Mouse (Mus musculus): ENCODE data around the gene Matk.

Gene Matk

DNA sequence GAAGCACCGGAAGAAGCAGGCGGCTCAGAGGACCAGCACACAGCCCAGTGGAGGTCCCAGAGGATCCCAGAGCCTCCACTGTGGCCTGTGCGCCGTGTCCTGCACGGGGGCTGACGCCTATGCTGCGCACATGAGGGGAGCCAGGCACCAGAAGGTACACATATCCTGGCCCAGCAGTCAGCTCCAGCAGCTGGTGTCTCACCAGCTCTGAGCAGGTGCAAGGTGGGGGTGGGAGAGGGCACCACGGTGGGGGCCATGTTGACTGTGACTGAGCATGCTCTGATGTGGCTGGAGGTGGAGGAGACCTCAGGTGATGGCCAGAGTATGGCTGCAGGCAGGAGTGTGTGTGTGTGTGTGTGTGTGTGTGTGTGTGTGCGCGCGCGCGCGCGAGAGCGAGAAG lies 10.7 kb upstream of the Matk start:
- in situ Hi-C loops (cut with MseI, MboI): no loop called here

DNA sequence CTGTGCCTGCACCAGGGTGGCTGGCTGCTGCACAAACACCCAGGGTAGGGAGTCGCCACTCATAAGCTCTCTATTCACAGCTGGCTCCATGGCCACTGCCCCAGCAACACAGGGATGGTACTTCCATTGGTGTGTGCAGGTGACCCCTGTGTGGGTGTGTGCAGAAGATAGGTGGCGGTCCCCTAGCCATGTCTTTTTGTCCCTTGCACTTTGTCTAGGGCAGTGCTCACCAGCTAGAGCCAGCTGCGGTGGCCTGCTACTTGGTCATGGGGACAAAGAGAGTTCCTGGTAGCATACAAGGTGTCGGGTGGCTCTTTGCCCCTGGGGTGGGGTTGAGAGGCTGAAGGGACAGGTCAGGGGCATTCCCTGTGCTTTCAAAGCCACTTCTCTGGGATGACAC lies 8.6 kb upstream of the Matk start:
- in situ Hi-C loops (cut with MseI, MboI): no loop called here

DNA sequence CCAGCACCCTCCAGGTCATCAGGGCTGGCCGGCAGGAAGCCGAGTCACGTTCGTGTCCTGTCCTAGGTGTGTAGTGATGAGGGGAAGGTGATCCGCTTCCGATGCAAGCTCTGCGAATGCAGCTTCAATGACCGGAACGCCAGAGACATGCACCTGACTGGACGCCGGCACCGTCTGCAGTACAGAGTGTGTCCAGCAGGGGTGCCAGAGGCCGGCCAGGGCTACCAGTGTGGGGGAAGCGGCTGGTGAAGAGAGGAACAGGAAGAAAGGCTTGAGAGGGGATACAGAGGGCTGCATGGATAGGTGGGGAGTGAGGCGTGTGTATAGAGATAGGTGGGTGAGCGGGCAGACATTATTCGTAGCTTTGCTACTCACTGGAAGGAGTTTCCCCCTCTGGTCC lies 8.1 kb upstream of the Matk start:
- in situ Hi-C loops (cut with MseI, MboI): no loop called here

DNA sequence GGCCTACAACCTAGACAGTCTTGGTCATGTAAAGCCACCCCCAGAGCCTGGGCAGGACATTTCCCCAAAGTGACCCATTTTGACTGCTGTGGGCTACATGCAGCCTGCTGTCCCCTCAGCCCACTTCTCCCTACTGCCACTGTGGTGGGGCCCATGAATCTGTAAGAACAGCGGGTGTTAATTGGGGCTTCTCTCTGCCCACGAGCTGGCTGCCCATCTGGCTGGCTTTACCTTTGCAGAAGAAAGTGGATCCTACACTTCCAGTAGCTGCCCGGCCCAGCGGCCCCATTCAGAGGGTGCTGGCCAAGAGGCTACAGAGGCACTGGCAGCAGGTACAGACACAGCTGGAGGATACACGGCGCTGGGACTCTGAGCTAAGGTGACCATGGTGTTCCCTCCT lies 7.6 kb upstream of the Matk start:
- in situ Hi-C loops (cut with MseI, MboI): no loop called here

DNA sequence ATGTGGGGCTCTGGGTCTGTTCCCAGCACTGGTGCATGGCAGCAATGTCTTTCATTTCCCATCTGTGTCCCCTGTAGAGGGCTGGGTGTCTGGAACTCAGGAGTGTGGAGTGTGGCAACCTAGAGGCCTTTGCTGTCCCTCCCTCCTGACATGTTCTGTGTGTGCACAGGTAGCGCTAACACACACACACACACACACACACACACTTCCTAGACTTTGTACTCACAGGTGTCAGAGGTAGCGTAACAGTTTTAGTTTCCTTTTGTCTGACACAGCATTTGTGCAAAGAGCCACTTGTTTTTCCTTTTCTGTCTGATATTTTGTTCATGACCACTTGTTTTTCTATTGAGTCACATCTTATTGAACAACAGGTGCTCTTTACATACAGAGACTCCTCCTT lies 4.9 kb upstream of the Matk start:
- in situ Hi-C loops (cut with MseI, MboI): no loop called here

DNA sequence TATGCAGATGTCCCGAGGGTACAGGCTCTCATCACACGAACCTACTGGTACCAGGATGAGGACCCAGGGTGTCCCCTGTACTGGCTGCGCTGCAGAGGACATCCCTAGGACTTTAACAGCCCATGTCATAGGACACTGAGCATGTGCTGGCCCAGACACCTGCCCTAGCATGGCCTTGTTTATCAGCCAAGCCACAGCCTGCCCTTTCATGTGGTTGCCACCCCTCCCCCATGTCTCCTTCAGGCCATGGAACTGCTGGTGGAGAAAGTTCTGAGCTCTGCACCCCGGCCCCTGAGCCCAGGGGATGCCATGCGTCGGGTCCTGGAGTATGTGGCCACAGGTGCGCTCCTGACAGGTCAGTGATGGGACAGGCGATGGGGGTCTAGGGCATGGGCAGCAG lies 3.3 kb upstream of the Matk start:
- in situ Hi-C loops (cut with MseI, MboI): no loop called here

DNA sequence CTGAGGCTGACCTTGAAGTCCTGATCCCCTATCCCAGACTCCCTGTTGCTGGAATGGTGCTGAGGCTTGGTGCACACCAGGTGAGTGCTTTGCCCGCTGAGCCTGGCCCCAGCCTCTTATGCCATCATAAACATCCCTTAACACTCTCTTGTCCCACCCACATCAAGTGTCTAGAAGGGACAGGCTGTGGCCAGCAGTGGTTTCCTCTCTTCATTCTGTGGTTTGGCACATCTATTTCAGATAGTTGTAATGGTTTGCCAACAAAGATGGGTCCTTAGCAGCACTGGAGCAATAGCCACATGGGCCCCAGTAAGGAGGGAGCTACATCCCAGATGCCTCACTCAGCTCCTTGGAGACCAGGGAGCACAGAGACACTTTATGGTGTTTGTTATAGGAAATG lies 2.2 kb downstream of the Matk start:
- in situ Hi-C loops (cut with MseI, MboI): no loop called here

DNA sequence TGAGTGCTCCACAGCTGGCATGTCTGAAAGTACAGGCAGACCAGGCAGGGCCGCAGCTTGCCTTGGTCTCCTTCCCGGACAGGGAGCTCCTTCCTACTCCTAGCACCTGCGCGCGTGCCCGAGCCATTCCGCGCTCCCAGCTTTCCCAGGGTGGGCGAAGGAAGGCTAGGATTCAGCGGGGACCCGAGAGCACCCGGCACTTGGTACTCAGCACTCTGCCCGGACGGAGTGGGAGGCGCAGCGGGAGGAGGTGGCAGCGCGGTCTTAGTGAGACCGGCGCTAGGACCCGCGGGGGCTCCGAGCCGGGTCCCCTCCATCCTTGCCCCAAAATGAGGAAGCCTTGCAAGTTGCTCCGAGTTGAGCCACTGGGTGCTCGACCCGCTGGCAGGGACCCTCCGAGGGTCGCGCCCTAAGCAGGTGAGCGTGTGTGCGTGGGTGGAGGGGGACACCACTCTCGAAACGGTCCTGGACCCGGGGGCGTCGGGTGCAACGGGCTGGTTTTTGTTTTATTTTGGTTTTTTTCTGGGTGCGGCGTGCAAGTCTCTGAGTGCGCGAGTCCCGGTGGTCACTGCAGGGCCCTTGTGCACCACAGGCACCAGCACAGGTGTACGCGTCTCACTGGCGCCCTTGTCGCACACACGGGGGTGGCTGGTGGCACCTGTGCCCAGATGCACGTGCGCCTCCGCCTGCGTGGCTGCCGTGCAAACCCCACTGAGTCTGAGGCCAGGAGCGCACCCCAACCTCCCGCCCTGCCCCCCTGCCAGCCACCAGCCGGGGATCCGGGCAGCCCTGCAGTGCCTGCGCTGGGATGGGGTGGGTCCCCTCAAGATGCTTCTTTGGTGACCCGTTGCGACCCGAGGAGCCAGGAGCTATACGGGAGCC lies 4.7 kb downstream of the Matk start:
- in situ Hi-C loops (cut with MseI, MboI): no loop called here

DNA sequence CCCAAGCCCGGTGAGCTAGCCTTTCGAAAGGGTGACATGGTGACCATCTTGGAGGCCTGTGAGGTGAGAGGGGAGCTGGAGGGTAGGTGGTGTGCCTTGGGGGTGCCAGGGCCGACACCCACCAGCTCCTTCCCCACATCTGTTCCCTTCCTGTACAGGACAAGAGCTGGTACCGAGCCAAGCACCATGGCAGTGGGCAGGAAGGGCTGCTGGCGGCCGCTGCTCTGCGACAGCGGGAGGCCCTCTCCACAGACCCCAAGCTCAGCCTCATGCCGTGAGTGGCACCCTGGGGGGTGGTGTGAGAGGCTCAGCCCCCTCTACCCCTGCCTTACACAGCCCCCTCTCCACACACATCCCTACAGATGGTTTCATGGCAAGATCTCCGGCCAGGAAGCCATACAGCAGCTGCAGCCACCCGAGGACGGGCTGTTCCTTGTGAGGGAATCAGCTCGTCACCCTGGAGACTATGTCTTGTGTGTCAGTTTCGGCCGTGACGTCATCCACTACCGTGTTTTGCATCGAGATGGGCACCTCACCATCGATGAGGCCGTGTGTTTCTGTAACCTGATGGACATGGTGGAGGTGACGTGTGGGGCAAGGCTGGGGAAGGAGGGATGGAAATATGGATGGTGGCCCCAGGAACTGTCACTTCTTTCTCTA lies 6.6 kb downstream of the Matk start:
- in situ Hi-C loops (cut with MseI, MboI): no loop called here

DNA sequence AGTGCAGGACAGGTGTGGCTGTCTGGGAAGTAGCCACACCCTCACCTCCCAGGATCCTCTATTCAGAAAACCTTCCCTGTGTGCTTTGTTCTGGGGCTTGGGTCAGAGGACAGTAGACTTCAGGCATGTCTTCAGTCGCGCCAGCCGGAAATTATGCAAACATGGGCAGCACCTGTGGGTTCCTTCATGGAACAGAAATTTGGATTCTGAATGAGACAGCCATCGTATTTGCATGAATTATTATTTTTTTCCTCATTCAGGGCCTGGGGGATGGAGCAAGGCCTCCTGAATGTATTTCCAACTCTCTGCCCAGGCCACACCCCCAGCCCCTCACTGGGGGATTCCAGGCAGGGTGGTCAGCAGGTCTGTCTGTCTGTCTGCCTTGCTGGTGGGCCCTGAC lies 8.3 kb downstream of the Matk start:
- in situ Hi-C loops (cut with MseI, MboI): no loop called here

DNA sequence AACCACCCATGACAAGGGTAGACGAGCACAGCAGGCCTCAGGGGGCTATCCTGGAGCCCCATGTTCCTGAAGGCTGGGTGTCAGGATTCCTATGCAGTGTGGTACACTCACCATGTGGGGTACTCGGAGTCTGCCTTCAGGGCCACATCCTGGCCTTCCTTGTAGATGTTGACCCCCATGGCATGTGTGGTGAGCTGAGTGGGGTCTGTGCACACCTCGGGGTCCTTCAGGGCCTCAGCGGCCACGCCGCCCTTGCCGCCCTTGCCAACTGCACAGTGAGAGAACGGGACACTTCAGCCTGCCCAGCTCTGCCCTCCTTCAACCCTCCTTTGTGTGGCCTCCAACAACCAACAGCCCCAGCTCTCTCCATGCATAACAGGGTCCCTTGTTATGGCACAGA lies 12.8 kb downstream of the Matk start:
- in situ Hi-C loops (cut with MseI, MboI): no loop called here

DNA sequence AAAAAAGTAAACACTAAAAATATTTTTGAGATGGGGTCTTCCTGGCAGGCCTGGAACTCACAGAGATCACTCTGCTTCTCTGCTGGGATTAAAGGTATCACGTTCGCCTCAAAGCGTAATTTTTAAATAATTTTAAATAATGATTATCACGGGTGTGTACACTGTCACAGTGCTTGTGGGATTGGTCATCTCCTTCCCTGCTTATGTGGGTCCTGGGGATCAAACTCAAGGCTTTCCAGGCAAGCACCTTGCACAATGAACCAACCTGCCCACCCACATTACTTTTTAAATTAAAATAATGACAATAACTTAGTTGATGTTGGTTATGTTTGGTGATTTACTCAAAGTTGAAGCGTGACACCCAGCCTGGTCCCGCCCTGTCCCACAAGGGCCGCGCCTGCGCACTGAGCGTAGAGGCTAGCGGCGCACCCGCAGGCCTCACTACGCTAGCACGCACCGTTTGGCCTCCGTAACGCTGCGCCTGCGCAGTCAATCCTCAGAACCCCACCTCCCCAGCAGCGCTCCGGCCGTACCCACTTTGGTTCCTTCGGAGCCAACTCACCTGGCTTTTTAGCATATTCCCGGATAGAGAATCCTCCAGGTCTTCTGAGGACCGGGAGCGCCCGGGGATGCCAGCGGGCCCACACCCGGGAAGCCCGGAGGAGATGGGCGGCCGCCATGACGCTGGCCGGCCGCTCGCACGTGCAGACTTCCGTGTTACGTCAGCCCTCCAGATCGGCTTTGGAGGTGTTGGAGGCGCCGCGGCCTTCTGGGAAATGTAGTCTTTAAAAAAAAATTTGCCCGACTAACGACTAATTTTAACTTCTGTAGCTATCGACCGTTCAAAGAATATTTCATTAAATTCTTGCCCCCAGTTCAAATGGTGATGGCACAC lies 13.7 kb downstream of the Matk start, which contains the start of the genes Mrpl54 and Apba3:
Gene Mrpl54, minus strand, starts transcription at position 724 of the 895 bp plus-strand sequence.
Gene Apba3, plus strand, starts transcription at position 750 of the 895 bp plus-strand sequence.
- in situ Hi-C loops (cut with MseI, MboI): no loop called here

DNA sequence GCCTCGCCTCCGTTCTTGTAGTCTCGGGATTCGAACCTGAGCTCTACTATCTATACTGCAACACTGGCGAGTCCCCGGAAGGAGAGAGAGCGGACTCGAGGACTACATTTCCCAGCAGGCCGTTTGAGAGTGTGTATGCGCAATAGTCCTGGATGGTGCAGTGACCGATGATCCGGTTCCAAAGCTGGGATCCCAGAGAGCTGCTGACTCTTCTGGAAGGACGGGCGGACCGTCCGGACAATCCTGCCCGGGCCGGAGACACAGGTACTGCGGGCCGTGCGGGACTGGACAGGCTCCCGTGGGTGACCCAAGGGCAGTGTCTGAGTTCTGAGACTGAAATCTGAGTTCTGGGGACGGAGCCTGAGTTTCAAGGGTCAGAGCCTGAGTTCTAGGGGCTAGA lies 15.3 kb downstream of the Matk start:
- in situ Hi-C loops (cut with MseI, MboI): no loop called here

DNA sequence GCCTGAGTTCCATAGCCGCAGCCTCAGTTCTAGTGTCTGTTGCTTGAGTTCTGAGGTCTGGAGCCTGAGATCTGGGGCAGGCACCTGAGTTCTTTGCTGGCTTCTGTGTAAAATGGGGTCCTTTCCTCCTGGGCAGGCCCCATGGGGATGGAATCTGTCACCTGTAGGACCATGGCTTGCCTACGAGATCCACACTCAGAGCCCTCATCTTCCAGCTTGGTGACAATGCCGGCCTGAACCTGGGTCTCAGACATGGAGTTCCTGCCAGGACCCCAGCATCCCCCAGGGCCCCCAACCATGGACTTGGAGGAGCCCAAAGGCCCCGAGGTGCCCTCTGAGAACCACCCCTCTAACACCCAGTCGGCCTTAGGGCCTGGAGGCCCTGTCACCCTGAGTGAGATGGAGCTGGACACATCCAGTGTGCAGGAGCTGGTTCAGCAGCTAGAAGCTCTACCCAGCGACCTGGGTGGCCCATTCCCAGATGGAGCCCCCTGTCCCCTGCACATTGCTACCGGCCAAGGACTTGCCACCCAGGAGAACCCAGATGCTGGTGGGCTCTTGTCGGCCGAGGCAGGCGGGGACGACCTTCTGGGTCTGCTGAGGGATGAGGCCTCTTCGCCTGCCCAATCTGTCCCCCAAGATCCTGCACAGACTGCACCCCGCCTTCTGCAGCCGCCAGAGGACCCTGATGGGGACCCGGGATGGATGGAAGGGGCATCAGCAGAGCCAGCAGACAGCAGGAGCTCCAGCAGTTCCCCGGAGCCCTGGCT lies 16.1 kb downstream of the Matk start:
- in situ Hi-C loops (cut with MseI, MboI): no loop called here

DNA sequence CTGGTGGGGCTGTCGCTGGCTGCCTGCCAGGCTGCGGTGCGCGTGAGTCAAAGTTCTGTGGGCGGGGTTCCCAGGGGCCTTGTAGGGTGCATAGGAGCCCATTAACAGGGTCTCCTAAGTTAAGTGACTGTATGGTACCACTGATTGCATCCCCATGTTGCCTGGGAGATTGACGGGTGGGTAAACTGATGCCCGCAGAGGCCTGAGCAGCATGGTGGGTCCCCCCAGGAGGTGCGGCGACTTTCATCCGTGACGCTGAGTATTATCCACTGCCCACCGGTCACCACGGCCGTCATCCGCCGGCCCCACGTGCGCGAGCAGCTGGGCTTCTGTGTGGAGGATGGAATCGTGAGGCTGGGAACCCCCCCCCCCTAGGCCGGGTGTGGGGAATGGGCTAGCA lies 19.6 kb downstream of the Matk start:
- in situ Hi-C loops (cut with MseI, MboI): no loop called here

DNA sequence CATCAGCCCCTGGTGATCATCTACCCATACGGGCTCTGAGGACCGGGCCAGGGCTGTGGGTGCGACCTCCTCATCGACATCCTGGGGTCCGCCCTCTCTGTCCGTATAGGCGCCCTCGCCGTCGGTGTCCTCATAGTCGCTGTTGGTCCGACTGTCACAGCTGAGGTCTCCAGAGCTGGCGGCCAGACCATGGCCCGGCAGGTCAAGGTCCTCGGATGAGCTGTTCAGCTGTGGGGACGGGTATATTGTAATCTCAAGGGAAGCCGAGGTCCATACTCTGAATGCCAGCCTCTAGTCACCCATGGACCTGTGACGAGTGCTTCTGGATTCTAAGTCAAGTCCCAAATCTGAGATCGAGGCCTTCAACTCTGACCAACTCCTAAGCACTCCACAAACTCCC lies 21.1 kb downstream of the Matk start:
- in situ Hi-C loops (cut with MseI, MboI): no loop called here

DNA sequence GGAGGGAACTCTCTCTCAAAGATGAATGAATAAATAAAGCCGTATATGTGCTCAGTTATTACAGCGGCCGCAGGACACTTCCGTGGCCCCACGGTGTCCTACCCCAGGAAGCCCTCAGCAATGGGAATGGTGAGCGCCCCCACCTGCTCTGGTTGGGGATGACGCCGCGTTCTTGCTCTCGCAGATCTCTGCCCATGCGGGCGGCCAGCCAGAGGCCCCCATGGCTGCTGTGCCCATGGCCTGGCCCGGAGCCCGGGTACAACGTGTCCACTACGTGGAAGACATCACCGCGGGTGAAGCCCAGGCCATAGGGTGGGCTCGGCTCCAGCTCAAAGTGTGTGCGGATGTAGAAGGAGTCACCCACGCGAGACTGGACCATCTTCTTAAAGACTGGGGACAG lies 24.9 kb downstream of the Matk start:
- in situ Hi-C loops (cut with MseI, MboI): no loop called here

DNA sequence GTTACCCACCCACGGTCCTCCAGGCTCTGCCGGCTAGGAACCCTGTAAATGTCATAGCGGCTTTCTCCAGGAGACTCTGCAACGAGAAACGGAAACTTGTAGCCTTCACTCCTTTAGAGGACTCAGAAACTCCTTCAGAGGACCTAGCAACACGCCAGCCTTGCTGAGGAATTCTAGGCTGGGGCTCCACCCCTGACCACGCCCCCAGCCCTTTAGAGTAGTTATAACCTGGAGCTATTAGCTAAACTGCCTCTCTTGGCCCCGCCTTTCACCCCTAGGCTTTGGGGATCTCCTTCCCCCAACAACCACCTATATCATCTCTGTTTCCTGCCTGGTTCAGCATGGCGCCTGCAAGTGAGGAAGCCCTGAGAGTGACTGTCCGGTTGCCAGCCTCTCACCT lies 26.8 kb downstream of the Matk start:
- in situ Hi-C loops (cut with MseI, MboI): no loop called here

DNA sequence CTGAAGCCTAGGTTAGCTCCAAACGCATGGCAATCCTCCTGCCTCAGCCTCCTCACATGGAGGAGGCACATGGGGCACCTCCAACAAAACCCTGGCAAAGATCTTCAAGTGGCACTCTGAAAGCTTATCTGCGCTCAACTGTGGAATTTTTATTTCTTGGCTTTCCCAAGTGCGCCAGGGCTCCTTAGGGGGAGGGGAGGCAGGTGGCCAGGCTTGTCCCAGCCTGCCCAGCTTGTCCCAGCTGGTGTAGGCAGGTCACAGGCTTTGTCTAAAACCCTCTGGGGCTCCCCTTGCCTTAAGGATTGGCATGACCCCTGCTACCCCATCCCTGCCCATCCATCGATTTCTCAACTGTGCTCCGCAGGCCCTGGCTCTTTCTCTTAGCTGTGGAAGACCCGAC lies 31.5 kb downstream of the Matk start:
- in situ Hi-C loops (cut with MseI, MboI): no loop called here

DNA sequence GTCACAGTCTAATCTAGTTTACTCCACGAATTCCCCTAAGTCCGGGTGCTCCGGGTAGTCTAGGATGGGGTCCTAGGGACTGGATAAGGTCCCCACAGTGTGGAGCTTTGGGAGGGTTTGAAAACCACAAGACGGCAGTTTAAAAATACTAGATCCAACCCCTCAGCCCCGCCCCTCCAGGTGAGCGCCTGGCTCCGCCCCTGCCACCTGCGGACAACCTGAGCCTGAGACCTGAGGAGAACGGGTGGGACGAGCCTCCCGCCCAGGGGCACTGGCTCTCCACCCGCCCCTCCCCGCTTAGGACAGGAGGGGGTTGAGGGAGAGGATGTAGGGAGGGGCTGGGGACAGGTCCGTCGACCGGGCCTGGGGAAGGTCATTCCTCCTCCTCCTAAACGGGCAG lies 32.0 kb downstream of the Matk start:
- in situ Hi-C loops (cut with MseI, MboI): loop anchor here (5.0 kb wide), 1 partner anchor 58 kb away; the partner anchor contains the start of gene Gipc3 (in 2 of the 2)

All from mouse trophoblast stem cell (cell line).